Mouse (Mus musculus): ENCODE results near the gene Depdc1b. TPM values are rescaled to one million over a fixed set of nuclear protein-coding genes. Genes with fewer than 3 reads are reported as not detected.

Gene Depdc1b
- polyA plus RNA-seq, 1 experiment from 2014 or later = 4.0 TPM

GRCm38 (mm10) chr13:108319028-108319427 lies 2.9 kb downstream of the Depdc1b start:
- Histone ChIP-seq H3K4me1 (peaks cover 18% of the 10 kb centered on the region), H3K4me3 (no peak overlapping the region), H3K27ac (replicated peaks) (no peak overlapping the region), H3K9ac (no peak overlapping the region), H3K27me3 (replicated peaks) (peaks cover 78% of the 10 kb centered on the region), H3K36me3 (no peaks in the 10 kb centered on the region), H3K4me2 (no peak overlapping the region), H3K9me3 (no peaks in the 10 kb centered on the region)
- 93% methylated on average over 8 of the region's 8 CpGs for WGBS
- ATAC-seq (ENCODE audit: extremely low read depth, insufficient number of reproducible peaks, low FRiP score, low TSS enrichment) = no peak

GRCm38 (mm10) chr13:108320216-108320615 lies 4.1 kb downstream of the Depdc1b start:
- WGBS = 81% methylated on average over 8 of the region's 8 CpGs
- ATAC-seq (ENCODE audit: extremely low read depth, insufficient number of reproducible peaks, low FRiP score, low TSS enrichment) = no peak
- peaks cover 80% of the 10 kb centered on the region for H3K27me3 ChIP-seq (replicated peaks)

GRCm38 (mm10) chr13:108322466-108322865 lies 6.3 kb downstream of the Depdc1b start:
- whole genome bisulfite sequencing = 89% methylated on average over 2 of the region's 2 CpGs
- ATAC-seq (ENCODE audit: extremely low read depth, insufficient number of reproducible peaks, low FRiP score, low TSS enrichment) = no peak
- peaks cover 86% of the 10 kb centered on the region for H3K27me3 ChIP-seq (replicated peaks)

More at GRCm38 (mm10) chr13:108320216-108320615, 4.1 kb downstream of the Depdc1b start:
- Histone ChIP-seq H3K4me1 (peaks cover 17% of the 10 kb centered on the region), H3K36me3 (peaks cover 4% of the 10 kb centered on the region; the same call in 1 of the 2 replicates), H3K4me3 (no peak overlapping the region), H3K9me3 (no peaks in the 10 kb centered on the region), H3K9ac (no peak overlapping the region), H3K4me2 (no peak overlapping the region), H3K27ac (replicated peaks) (no peak overlapping the region)

GRCm38 (mm10) chr13:108323317-108323716 lies 7.2 kb downstream of the Depdc1b start:
- Histone ChIP-seq H3K27me3 (replicated peaks) (peaks cover 81% of the 10 kb centered on the region), H3K4me3 (no peak overlapping the region)
- no peak for ATAC-seq (ENCODE audit: extremely low read depth, insufficient number of reproducible peaks, low FRiP score, low TSS enrichment)

More at GRCm38 (mm10) chr13:108322466-108322865, 6.3 kb downstream of the Depdc1b start:
- no peak overlapping the region for H3K27ac ChIP-seq (replicated peaks)
- no peak overlapping the region for H3K9ac ChIP-seq
- peaks cover 2% of the 10 kb centered on the region; the same call in 1 of the 2 replicates for H3K4me1 ChIP-seq
- H3K4me3 ChIP-seq = no peak overlapping the region
- H3K36me3 ChIP-seq = peaks cover 7% of the 10 kb centered on the region; the same call in 1 of the 2 replicates
- H3K9me3 ChIP-seq = no peaks in the 10 kb centered on the region
- H3K4me2 ChIP-seq = no peak overlapping the region

GRCm38 (mm10) chr13:108323866-108324829 lies 8.0 kb downstream of the Depdc1b start:
- Histone ChIP-seq H3K36me3 (peaks cover 10% of the 10 kb centered on the region; the same call in 1 of the 2 replicates), H3K4me1 (no peaks in the 10 kb centered on the region), H3K4me3 (no peak overlapping the region), H3K9me3 (no peaks in the 10 kb centered on the region), H3K27me3 (replicated peaks) (peaks cover 79% of the 10 kb centered on the region), H3K9ac (no peak overlapping the region), H3K27ac (replicated peaks) (no peak overlapping the region), H3K4me2 (no peak overlapping the region)
- no peak for ATAC-seq (ENCODE audit: extremely low read depth, insufficient number of reproducible peaks, low FRiP score, low TSS enrichment)
- 87% methylated on average over 22 of the region's 22 CpGs for WGBS

More at GRCm38 (mm10) chr13:108323317-108323716, 7.2 kb downstream of the Depdc1b start:
- 84% methylated on average over 2 of the region's 2 CpGs for WGBS
- Histone ChIP-seq H3K4me2 (no peak overlapping the region), H3K36me3 (peaks cover 7% of the 10 kb centered on the region; the same call in 1 of the 2 replicates), H3K9me3 (no peaks in the 10 kb centered on the region), H3K27ac (replicated peaks) (no peak overlapping the region), H3K4me1 (no peaks in the 10 kb centered on the region), H3K9ac (no peak overlapping the region)

GRCm38 (mm10) chr13:108325871-108326270 lies 9.7 kb downstream of the Depdc1b start:
- no peak overlapping the region for H3K4me3 ChIP-seq
- H3K4me1 ChIP-seq = no peaks in the 10 kb centered on the region
- H3K27me3 ChIP-seq (replicated peaks) = peaks cover 62% of the 10 kb centered on the region
- peaks cover 10% of the 10 kb centered on the region; the same call in 1 of the 2 replicates for H3K36me3 ChIP-seq
- no peak for ATAC-seq (ENCODE audit: extremely low read depth, insufficient number of reproducible peaks, low FRiP score, low TSS enrichment)
- H3K27ac ChIP-seq (replicated peaks) = no peak overlapping the region
- H3K4me2 ChIP-seq = no peak overlapping the region
- H3K9ac ChIP-seq = no peak overlapping the region
- no peaks in the 10 kb centered on the region for H3K9me3 ChIP-seq
- WGBS = 80% methylated on average over 5 of the region's 5 CpGs

- Histone ChIP-seq H3K4me2 (no peak overlapping the region), H3K9me3 (no peaks in the 10 kb centered on the region), H3K4me1 (no peaks in the 10 kb centered on the region), H3K9ac (no peak overlapping the region), H3K4me3 (no peak overlapping the region), H3K27me3 (replicated peaks) (peaks cover 58% of the 10 kb centered on the region), H3K27ac (replicated peaks) (no peak overlapping the region), H3K36me3 (peaks cover 10% of the 10 kb centered on the region; the same call in 1 of the 2 replicates)
- 91% methylated on average over 10 of the region's 10 CpGs for WGBS
- no peak for ATAC-seq (ENCODE audit: extremely low read depth, insufficient number of reproducible peaks, low FRiP score, low TSS enrichment)
Measured at GRCm38 (mm10) chr13:108326351-108326750, 10.2 kb downstream of the Depdc1b start.

- H3K36me3 ChIP-seq = peaks cover 14% of the 10 kb centered on the region; the same call in 1 of the 2 replicates
- H3K9me3 ChIP-seq = no peaks in the 10 kb centered on the region
- no peak overlapping the region for H3K4me3 ChIP-seq
- ATAC-seq (ENCODE audit: extremely low read depth, insufficient number of reproducible peaks, low FRiP score, low TSS enrichment) = no peak
- H3K4me2 ChIP-seq = no peak overlapping the region
- peaks cover 51% of the 10 kb centered on the region for H3K27me3 ChIP-seq (replicated peaks)
- H3K27ac ChIP-seq (replicated peaks) = no peak overlapping the region
- H3K9ac ChIP-seq = no peak overlapping the region
- no peaks in the 10 kb centered on the region for H3K4me1 ChIP-seq
- 86% methylated on average over 7 of the region's 7 CpGs for WGBS
Measured at GRCm38 (mm10) chr13:108327047-108327446, 10.9 kb downstream of the Depdc1b start.

GRCm38 (mm10) chr13:108328406-108329180 lies 12.5 kb downstream of the Depdc1b start:
- Histone ChIP-seq H3K4me2 (no peak overlapping the region), H3K4me3 (no peak overlapping the region), H3K27ac (replicated peaks) (no peak overlapping the region), H3K36me3 (peaks cover 14% of the 10 kb centered on the region; the same call in 1 of the 2 replicates), H3K9ac (no peak overlapping the region), H3K27me3 (replicated peaks) (peaks cover 37% of the 10 kb centered on the region), H3K9me3 (no peaks in the 10 kb centered on the region), H3K4me1 (no peaks in the 10 kb centered on the region)
- 88% methylated on average over 21 of the region's 21 CpGs for WGBS
- no peak for ATAC-seq (ENCODE audit: extremely low read depth, insufficient number of reproducible peaks, low FRiP score, low TSS enrichment)

GRCm38 (mm10) chr13:108329693-108330092 lies 13.6 kb downstream of the Depdc1b start:
- Histone ChIP-seq H3K27me3 (replicated peaks) (peaks cover 27% of the 10 kb centered on the region), H3K4me2 (no peak overlapping the region), H3K9me3 (no peaks in the 10 kb centered on the region), H3K9ac (no peak overlapping the region), H3K36me3 (peaks cover 14% of the 10 kb centered on the region; the same call in 1 of the 2 replicates), H3K27ac (replicated peaks) (no peak overlapping the region), H3K4me3 (no peak overlapping the region), H3K4me1 (no peaks in the 10 kb centered on the region)
- 59% methylated on average over 3 of the region's 3 CpGs for WGBS
- no peak for ATAC-seq (ENCODE audit: extremely low read depth, insufficient number of reproducible peaks, low FRiP score, low TSS enrichment)

Measured in heart, embryonic 13.5 days (tissue).